Mouse (Mus musculus) heart, postnatal 0 days (tissue): ENCODE measurements around the gene Ddx18.

Experiments used
- CTCF ChIP-seq: IDR thresholded peaks from 2 replicates; pipeline ENCODE4 v1.5.1; 2016; ENCODE audit warnings: antibody characterized with exemption, control low read depth, low read depth
- EP300 ChIP-seq: IDR thresholded peaks from 2 replicates; pipeline ENCODE4 v1.6.1; 2016; ENCODE audit warnings: antibody characterized with exemption, low read depth

DNA sequence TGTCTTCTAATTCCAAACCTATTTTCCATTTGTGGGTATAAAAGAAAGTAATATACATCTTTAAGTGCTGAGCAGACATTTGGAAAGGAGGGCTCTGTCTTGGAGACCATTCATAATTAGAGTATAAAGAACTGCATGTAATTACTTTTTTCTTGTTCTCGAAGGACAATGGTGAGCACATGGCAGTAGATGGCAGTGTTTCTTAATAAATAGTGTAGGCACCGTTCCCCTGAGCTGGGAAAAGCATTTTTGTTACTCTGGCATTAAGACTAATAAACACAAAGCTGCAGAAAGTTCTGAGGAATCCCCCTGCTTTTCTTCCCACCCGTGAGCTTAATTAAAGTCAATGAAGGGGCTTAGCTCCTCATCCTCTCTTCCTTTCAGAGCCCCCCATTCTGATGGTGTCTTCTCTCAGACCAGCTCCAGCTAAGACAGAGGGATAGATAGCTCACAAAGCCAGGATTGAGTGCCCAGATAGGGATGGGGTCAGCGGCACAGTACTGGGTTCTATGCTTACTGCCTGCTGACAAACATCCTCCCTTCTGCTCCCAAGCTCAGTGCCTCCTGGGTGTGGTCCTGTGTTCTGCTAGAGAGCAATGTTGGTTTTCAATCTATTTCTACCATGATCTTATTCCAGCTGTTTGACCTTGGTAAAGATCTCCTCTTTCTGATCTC, 29.3 kb upstream of the Ddx18 start:
- no peak for TF ChIP-seq EP300
- peak; percentile 32 for TF ChIP-seq CTCF
